Mouse (Mus musculus): ENCODE results near the gene Fignl1.

- no peak for TF ChIP-seq SMC3 (IDR thresholded peaks at IDR 0.05; ENCODE audit: low read depth, low read length)
- TF ChIP-seq POLR2A (IDR thresholded peaks at IDR 0.05; ENCODE audit: low read depth, low read length): no peak
- TF ChIP-seq EP300 (IDR thresholded peaks at IDR 0.05; ENCODE audit: low read length): no peak
- TF ChIP-seq CTCF (conservative IDR thresholded peaks at IDR 0.05 in 1 of 2, IDR thresholded peaks at IDR 0.05 in 1 of 2; ENCODE audit: low read depth in 2 of 2, low read length in 2 of 2): no peak
- no peak for TF ChIP-seq TCF12 (IDR thresholded peaks at IDR 0.05; ENCODE audit: low read depth, low read length)
- no peak for TF ChIP-seq RCOR1 (conservative IDR thresholded peaks at IDR 0.05; ENCODE audit: low read depth, low read length)
- TF ChIP-seq SIN3A (IDR thresholded peaks at IDR 0.05; ENCODE audit: low read length): no peak
- TF ChIP-seq POLR2AphosphoS2 (IDR thresholded peaks at IDR 0.05; ENCODE audit: low read depth, low read length): no peak
- TF ChIP-seq RAD21 (IDR thresholded peaks at IDR 0.05; ENCODE audit: low read depth, low read length): no peak
- TF ChIP-seq NELFE (IDR thresholded peaks at IDR 0.05; ENCODE audit: low read depth, low read length): no peak
- TF ChIP-seq MAX (IDR thresholded peaks at IDR 0.05; ENCODE audit: low read length): no peak
- TF ChIP-seq ZC3H11A (IDR thresholded peaks at IDR 0.05; ENCODE audit: low read depth, low read length): no peak
Observed at GRCm38 (mm10) chr11:11772196-11772595, 36.6 kb downstream of the Fignl1 start.
